Mouse (Mus musculus) kidney, adult 9 months (tissue): ENCODE measurements around the gene 4933424G06Rik.

Experiments used
- DNase-seq: peaks from one replicate; pipeline ENCODE4 v3.0.0; 2022

The 4933424G06Rik gene

DNA sequence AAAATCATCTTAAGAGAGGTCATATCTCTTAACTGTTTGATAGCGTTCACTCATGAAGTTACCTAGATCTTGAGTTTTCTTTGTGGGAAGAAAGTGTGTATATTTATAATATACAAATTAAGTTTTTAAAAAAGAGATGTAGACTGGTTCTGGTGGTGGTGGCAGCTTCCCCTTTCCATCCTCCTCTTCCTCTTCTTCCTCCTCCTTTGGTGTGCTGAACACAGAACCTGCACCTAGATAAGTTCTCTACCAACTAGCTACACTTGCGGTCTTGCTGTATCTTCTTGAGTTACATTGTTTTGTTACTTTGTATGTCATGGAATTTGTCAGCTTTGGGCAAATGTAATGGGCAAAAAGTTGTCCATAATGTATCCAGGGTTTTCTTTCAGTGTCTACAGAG lies 1.2 kb downstream of the 4933424G06Rik start:
- DNase-seq: no peak

DNA sequence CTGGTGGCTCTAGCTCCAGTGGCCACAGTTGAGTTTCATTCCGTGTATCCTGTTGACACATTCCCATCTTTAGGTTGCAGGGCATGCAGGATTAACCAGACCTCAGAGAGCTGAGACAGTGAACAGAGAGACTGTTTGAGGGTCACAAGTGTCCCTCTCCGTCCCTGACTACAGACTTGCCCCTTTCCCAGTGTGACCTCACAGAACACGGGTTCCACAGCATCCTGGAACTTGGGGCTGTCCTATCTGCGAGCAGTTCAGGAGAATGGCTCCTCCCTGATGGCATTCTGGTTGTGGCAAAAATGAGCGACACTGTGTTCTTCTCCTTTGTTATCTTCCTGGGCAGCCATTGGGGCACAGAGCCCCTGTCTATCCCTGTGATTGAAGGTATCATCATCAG lies 4.4 kb downstream of the 4933424G06Rik start, which contains the start of gene Actr1b:
Actr1b (minus strand) TSS at position 112 of the 400 bp plus-strand sequence.
- no peak for DNase-seq

- DNase-seq: no peak
Measured at GRCm38 (mm10) chr1:36718786-36719185, 8.8 kb downstream of the 4933424G06Rik start.

- no peak for DNase-seq
Measured at GRCm38 (mm10) chr1:36723146-36724056, 13.5 kb downstream of the 4933424G06Rik start.

DNA sequence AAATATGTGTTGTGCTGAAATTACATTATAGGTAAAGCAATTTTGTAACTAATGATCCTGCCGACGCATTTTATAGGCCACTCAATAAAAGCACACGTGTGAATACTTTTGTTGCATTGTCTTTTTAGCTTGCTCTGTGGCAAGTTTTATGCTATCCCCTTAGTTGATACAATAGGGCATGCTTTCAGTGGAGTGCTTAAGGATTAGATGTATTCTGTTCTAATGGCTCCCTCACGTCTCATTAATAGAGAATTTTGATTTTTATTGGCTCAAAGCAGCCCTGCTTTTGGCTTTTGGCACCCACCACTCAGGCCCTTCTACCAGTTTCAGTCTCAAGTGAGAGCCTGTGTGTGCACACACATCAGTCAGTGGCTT lies 14.1 kb downstream of the 4933424G06Rik start:
- no peak for DNase-seq

DNA sequence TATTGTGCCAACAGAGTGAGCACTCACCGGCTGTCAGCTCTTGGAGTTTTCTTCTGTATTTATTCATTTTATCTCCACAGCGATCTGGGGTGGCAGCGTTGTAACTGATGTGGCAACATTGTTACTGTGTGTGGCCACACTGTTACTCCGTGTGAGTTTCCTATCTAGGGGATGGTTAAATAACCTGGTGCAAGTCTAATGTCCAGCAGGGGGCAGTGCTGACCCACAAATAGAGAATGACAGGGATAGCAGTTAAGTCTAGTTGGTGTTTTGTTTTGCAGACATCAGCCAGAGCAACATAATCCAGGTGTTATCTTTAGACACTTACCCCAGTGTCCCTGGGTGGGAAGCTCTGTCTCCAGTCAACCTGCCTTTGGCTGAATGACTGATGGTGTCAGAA lies 27.4 kb downstream of the 4933424G06Rik start:
- peak; percentile 91 for DNase-seq

- no peak for DNase-seq
Measured at GRCm38 (mm10) chr1:36739231-36739630, 29.3 kb downstream of the 4933424G06Rik start.

GRCm38 (mm10) chr1:36743046-36743445 lies 33.1 kb downstream of the 4933424G06Rik start:
- DNase-seq: no peak

DNA sequence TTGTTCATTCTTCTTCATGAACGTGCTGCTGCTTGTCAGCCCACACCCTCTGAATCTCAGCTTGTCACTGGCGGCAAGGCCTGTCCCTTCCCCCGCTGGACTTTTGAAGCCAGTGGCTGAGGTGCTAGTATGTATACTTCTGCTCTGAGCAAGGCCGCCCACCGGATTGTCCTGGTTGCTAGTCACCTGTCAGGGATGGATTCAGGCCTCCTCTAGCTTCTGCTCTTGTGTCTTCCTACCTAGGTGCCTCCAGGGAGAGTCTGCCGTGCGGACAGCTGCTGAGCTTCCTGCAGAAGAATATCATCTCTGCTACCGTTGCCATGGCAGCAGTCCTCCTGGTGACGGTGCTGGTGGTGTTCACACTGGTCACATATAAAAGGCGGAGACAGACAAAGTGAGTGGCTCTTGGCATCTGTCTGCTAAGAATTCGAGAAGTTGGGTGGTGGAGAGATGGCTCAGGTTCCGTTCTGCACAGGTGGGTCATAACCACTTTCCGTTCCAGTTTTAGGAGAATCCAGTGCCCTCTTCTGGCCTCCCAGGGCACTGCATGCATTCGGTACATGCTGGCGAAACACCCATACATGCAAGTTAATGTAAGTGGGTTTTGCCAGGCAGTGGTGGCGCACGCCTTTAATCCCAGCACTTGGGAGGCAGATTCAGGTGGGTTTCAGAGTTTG lies 34.5 kb downstream of the 4933424G06Rik start:
- peak; percentile 74 for DNase-seq

GRCm38 (mm10) chr1:36745661-36746060 lies 35.7 kb downstream of the 4933424G06Rik start:
- no peak for DNase-seq

GRCm38 (mm10) chr1:36746452-36746851 lies 36.5 kb downstream of the 4933424G06Rik start:
- DNase-seq: peak; percentile 6

DNA sequence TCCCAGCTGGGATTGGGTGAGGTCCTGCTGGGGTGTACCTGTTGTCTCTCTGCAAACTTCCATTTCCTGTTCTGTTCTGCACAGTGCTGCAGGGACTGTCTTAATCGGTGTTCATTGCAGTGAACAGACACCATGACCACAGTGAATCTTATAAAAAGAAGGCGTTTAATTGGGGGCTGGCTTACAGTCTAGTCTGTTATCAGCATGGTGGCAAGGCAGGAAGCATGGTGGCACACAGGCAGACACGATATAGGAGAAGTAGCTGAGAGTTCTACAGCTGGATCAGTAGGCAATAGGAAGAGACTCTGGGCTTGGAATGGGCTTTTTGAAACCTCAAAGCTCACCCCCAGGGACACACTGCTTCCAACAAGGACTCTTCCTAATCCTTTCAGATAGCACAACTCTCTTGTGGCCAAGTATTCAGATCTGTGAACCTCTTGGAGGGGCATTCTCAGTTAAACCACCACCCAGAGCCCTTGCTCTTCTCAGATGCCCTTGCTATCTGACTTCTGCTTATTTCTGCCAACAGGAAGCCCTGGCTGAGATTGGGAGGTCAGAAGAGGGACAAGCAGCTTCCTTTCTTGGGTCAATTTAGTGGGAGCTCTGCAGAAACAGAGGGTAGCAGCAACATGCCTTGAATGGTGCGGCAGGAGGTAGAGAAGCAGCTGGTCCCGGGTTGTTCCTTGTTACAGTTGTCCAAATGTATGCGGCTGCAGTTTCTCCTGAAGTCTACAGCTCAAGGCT lies 44.2 kb downstream of the 4933424G06Rik start:
- no peak for DNase-seq

- no peak for DNase-seq
Measured at GRCm38 (mm10) chr1:36758553-36758952, 48.6 kb downstream of the 4933424G06Rik start.

DNA sequence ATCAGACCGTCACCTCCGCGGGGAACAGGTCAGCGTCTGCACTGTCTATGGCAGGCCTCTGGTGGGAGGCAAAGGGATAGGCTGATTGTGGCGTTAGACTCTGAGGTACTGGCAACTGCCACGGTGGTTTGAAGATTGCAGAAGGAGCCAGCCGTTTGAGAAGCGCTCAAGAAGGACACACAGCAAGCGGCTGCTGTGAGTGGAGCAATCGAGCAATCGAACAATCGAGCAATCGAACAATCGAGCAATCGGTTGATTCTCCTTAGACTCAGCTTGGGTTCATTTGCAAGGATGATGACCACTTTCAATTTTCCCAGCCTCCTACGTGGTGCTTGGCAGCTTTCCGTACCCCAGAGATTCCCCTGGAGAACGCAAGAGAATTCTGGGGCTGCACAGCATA lies 49.1 kb downstream of the 4933424G06Rik start:
- DNase-seq: no peak

GRCm38 (mm10) chr1:36760401-36760800 lies 50.5 kb downstream of the 4933424G06Rik start:
- no peak for DNase-seq

- DNase-seq: no peak
Measured at GRCm38 (mm10) chr1:36761061-36761460, 51.1 kb downstream of the 4933424G06Rik start.

- no peak for DNase-seq
Measured at GRCm38 (mm10) chr1:36761568-36761967, 51.6 kb downstream of the 4933424G06Rik start, which contains the start of gene Zap70. TSS of gene Zap70 (plus strand) at chr1:36761798.

DNA sequence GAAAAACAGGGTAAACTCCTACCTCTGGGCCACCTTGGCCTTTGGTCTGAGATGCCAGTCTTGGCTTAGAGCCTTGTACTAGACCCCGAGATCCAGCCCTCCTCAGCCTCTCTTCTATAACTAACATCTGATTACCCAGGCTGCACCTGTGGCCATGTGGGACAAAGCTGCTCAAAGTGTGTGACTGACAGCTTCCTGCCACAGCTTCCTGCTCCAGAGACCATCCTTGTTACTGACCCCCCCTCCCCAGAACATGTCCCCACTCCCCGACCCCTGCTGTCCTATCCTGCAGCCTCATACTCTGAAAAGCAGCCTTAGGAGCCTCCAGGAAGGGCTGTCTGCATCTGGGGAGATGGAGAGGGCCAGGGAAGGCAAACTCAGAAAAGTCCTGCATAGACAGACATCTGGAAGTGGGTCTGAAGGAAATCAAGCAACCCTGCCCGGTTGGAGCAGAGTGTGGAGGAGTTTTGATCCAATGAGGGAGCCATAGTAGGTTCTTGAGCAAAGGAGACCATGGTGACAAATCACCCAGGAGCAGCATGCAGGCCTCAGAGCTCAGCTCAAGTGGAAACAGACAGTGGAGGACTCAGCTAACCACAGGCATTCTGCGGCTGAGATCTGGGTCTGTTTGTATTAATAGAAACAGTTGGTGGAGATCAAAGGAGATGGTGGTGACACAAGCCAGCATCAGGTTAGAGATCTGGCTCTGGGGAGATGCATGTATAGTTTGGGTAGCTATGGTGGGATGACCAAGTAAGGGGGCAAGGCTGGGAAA lies 56.7 kb downstream of the 4933424G06Rik start:
- no peak for DNase-seq

GRCm38 (mm10) chr1:36767321-36767720 lies 57.4 kb downstream of the 4933424G06Rik start:
- DNase-seq: no peak

GRCm38 (mm10) chr1:36768786-36769185 lies 58.8 kb downstream of the 4933424G06Rik start:
- no peak for DNase-seq

DNA sequence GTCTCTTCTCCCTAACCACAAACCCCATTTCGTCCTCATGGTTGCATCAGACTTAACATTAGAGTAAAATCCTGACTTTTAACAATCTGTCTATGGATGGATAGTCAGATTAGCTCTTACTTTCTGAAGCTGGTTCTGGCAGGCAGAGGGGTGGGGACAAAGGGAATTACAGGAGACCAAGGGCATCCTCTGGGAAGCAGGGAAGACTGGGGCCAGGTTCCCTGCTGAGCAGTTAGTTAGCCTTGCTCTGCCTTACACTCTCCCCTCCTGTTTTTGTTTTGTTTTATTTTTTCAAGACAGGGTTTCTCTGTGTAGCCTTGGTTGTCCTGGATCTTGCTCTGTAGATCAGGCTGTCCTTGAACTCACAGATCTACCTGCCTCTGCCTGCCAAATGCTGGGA lies 60.0 kb downstream of the 4933424G06Rik start:
- DNase-seq: no peak

- DNase-seq: no peak
Measured at GRCm38 (mm10) chr1:36770998-36771397, 61.0 kb downstream of the 4933424G06Rik start.
